Mouse (Mus musculus) forebrain, postnatal 0 days (tissue): ENCODE data around the gene Caskin1. TPM values are rescaled to one million over a fixed set of nuclear protein-coding genes. Genes with fewer than 3 reads are reported as not detected.
A peak's percentile ranks its signal among the peaks of the same experiment; 100 is the strongest.

ENCODE experiments used
- ATAC-seq: fragments of 200-750 bp; cut with Nextera tagmentation; 2 replicates; pipeline ENCODE4 v1.8.0; 2017; ENCODE audit warnings: mild to moderate bottlenecking, moderate library complexity
- DNase-seq: peaks from one replicate; pipeline ENCODE4 v3.0.0-alpha.2; 2015
- H3K27ac ChIP-seq: fragments of 300-500 bp; sonication (generic); 2 replicates; pipeline ENCODE4 v1.5.1; 2014; ENCODE audit warnings: low read depth, mild to moderate bottlenecking, antibody characterized with exemption, low read length, moderate library complexity, mixed read lengths
- H3K27me3 ChIP-seq: fragments of 300-500 bp; sonication (generic); 2 replicates; pipeline ENCODE4 v1.6.1; 2014; ENCODE audit warnings: mild to moderate bottlenecking, low read length, mixed read lengths; ENCODE audit not compliant: insufficient read depth
- H3K36me3 ChIP-seq: fragments of 300-500 bp; sonication (generic); 2 replicates; pipeline ENCODE4 v1.6.1; 2014; ENCODE audit warnings: mild to moderate bottlenecking, moderate library complexity; ENCODE audit not compliant: insufficient read depth
- H3K4me1 ChIP-seq: fragments of 300-500 bp; sonication (generic); 2 replicates; pipeline ENCODE4 v1.6.1; 2014; ENCODE audit warnings: antibody characterized with exemption; ENCODE audit not compliant: insufficient read depth
- H3K4me2 ChIP-seq: fragments of 300-500 bp; sonication (generic); 2 replicates; pipeline ENCODE4 v1.6.1; 2014; ENCODE audit warnings: low read depth, mild to moderate bottlenecking, moderate library complexity
- H3K4me3 ChIP-seq: fragments of 300-500 bp; sonication (generic); 2 replicates; pipeline ENCODE4 v1.5.1; 2014; ENCODE audit warnings: low read depth, low read length, mixed read lengths
- H3K9ac ChIP-seq: fragments of 300-500 bp; sonication (generic); 2 replicates; pipeline ENCODE4 v1.6.1; 2014; ENCODE audit warnings: mild to moderate bottlenecking
- H3K9me3 ChIP-seq: fragments of 300-500 bp; sonication (generic); 2 replicates; pipeline ENCODE4 v1.6.1; 2016; ENCODE audit warnings: low read length
- CTCF ChIP-seq: sonication (generic); IDR thresholded peaks from 2 replicates; pipeline ENCODE4 v1.5.1; 2016; ENCODE audit warnings: antibody characterized with exemption, control low read depth, low read depth
- WGBS: fragments of 180-500 bp; shearing (Covaris S2); extraction: QIAGEN DNeasy Blood & Tissue Kit; methylation state at CpG from one replicate; pipeline ENCODE4 v1.1.7; 2014; 5-methylcytosine and 5-hydroxymethylcytosine counted together
- polyA plus RNA-seq: library from polyadenylated mRNA; unstranded; fragments of >200 nt; fragmentation: Nextera tagmentation; extraction: Ambion mirVana; gene quantifications from 2 replicates; pipeline ENCODE4 v1.2.1, GENCODE M21; 2015
- total RNA-seq: library from RNA; depleted of rRNA; stranded (reverse); fragments of >200 nt; gene quantifications from 2 replicates; pipeline ENCODE4 v1.2.3, GENCODE M21; 2014; rRNA removed

The Caskin1 gene
- 90.0 and 113 TPM in 2 replicates for total RNA-seq
- polyA plus RNA-seq = 14.9 and 25.3 TPM in 2 replicates

DNA sequence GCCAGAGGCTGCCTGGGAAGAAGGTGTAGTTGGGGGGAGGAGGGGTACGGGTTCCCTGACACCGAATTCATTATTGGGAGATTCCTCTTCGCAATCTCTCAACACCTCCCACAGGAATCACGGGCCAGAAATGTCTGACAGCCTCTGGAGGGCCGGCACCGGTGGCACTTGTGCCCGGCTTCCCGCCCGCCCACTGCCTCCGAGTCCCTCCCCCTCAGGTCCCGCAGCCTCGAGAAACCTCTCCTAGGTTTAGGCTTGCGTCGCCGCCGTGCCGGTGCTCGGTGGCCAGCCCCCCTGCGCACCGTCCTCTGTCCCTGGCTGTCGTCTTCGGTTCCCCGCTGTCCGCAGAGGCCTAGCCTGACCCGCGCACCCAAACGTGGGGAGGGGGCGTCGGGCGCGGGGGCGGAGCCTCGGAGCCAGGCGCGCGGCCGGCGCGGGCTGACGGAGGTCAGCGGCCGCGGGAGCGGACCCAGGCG lies at the start of gene Caskin1:
TSS of gene Caskin1 (plus strand) at position 416 of the 476 bp plus-strand sequence.
- Histone ChIP-seq H3K36me3 (no peaks in the 10 kb centered on the region), H3K9ac (peak within 1 kb of the TSS; percentile 94), H3K4me2 (peak within 1 kb of the TSS; percentile 88), H3K27me3 (no peaks in the 10 kb centered on the region), H3K4me3 (peak within 1 kb of the TSS; percentile 82), H3K9me3 (no peaks in the 10 kb centered on the region), H3K27ac (peak within 1 kb of the TSS; percentile 94), H3K4me1 (peaks cover 18% of the 10 kb centered on the region)
- no peak for TF ChIP-seq CTCF
- DNase-seq (peak; percentile 64), ATAC-seq (peak; percentile 62)
- WGBS = under 1% methylated on average over 30 of the region's 45 CpGs

GRCm38 (mm10) chr17:24440377-24440776 lies 48.0 kb upstream of the Caskin1 start:
- Histone ChIP-seq H3K4me1 (no peaks in the 10 kb centered on the region), H3K36me3 (peaks cover 53% of the 10 kb centered on the region), H3K9me3 (no peaks in the 10 kb centered on the region), H3K9ac (no peak overlapping the region), H3K27ac (no peak overlapping the region), H3K4me2 (no peak overlapping the region), H3K27me3 (no peaks in the 10 kb centered on the region), H3K4me3 (no peak overlapping the region)
- DNase-seq (no peak), ATAC-seq (no peak)
- 89% methylated on average over 8 of the region's 8 CpGs for WGBS
- TF ChIP-seq CTCF = no peak

GRCm38 (mm10) chr17:24441148-24441547 lies 47.3 kb upstream of the Caskin1 start:
- ATAC-seq (0 out of 2 replicates have a peak, but pooled peaks have one; percentile 30), DNase-seq (no peak)
- H3K36me3 ChIP-seq = peaks cover 61% of the 10 kb centered on the region
- H3K27me3 ChIP-seq = no peaks in the 10 kb centered on the region
- no peak overlapping the region for H3K9ac ChIP-seq
- no peak overlapping the region for H3K27ac ChIP-seq
- no peak overlapping the region for H3K4me2 ChIP-seq
- no peak overlapping the region for H3K4me3 ChIP-seq
- WGBS = 63% methylated on average over 2 of the region's 2 CpGs
- TF ChIP-seq CTCF = peak; percentile 58
- H3K4me1 ChIP-seq = no peaks in the 10 kb centered on the region
- H3K9me3 ChIP-seq = no peaks in the 10 kb centered on the region

- WGBS = 93% methylated on average over 14 of the region's 14 CpGs
- H3K4me1 ChIP-seq = no peaks in the 10 kb centered on the region
- TF ChIP-seq CTCF = no peak
- H3K9me3 ChIP-seq = no peaks in the 10 kb centered on the region
- H3K36me3 ChIP-seq = peaks cover 69% of the 10 kb centered on the region
- DNase-seq (no peak), ATAC-seq (no peak)
- H3K27me3 ChIP-seq = no peaks in the 10 kb centered on the region
- H3K4me3 ChIP-seq = no peak overlapping the region
- H3K9ac ChIP-seq = no peak overlapping the region
- H3K4me2 ChIP-seq = no peak overlapping the region
- no peak overlapping the region for H3K27ac ChIP-seq
These were observed 46.3 kb upstream of the Caskin1 start for GRCm38 (mm10) chr17:24442107-24442506.

- DNase-seq = no peak
These were observed 45.7 kb upstream of the Caskin1 start, which contains the start of gene Dnase1l2 for GRCm38 (mm10) chr17:24442632-24443155. Gene Dnase1l2 (minus strand): TSS chr17:24443105.

GRCm38 (mm10) chr17:24443409-24443808 lies 45.0 kb upstream of the Caskin1 start:
- 88% methylated on average over 4 of the region's 4 CpGs for WGBS
- no peak for TF ChIP-seq CTCF

More at GRCm38 (mm10) chr17:24442632-24443155, 45.7 kb upstream of the Caskin1 start, which contains the start of gene Dnase1l2:
- WGBS = 72% methylated on average over 7 of the region's 7 CpGs
- TF ChIP-seq CTCF = no peak
- Histone ChIP-seq H3K4me1 (no peaks in the 10 kb centered on the region), H3K27ac (no peak within 1 kb of the TSS), H3K4me2 (no peak within 1 kb of the TSS), H3K9ac (no peak within 1 kb of the TSS), H3K27me3 (no peaks in the 10 kb centered on the region), H3K9me3 (no peaks in the 10 kb centered on the region), H3K36me3 (peaks cover 75% of the 10 kb centered on the region), H3K4me3 (no peak within 1 kb of the TSS)
- ATAC-seq = no peak

GRCm38 (mm10) chr17:24446590-24446989 lies 41.8 kb upstream of the Caskin1 start:
- no peak for ATAC-seq
- TF ChIP-seq CTCF = no peak
- WGBS = 96% methylated on average over 8 of the region's 8 CpGs

More at GRCm38 (mm10) chr17:24443409-24443808, 45.0 kb upstream of the Caskin1 start:
- no peak overlapping the region for H3K27ac ChIP-seq
- no peaks in the 10 kb centered on the region for H3K27me3 ChIP-seq
- peaks cover 82% of the 10 kb centered on the region for H3K36me3 ChIP-seq
- no peaks in the 10 kb centered on the region for H3K4me1 ChIP-seq
- H3K4me2 ChIP-seq = no peak overlapping the region
- H3K9ac ChIP-seq = no peak overlapping the region
- DNase-seq (no peak), ATAC-seq (no peak)
- no peaks in the 10 kb centered on the region for H3K9me3 ChIP-seq
- no peak overlapping the region for H3K4me3 ChIP-seq

More at GRCm38 (mm10) chr17:24446590-24446989, 41.8 kb upstream of the Caskin1 start:
- Histone ChIP-seq H3K36me3 (peaks cover 85% of the 10 kb centered on the region), H3K27ac (no peak overlapping the region), H3K4me1 (no peaks in the 10 kb centered on the region), H3K4me2 (no peak overlapping the region), H3K4me3 (no peak overlapping the region), H3K9me3 (no peaks in the 10 kb centered on the region), H3K9ac (no peak overlapping the region), H3K27me3 (no peaks in the 10 kb centered on the region)
- DNase-seq = no peak
